Mouse (Mus musculus): ENCODE results near the gene Card11. TPM values are rescaled to one million over a fixed set of nuclear protein-coding genes. Genes with fewer than 3 reads are reported as not detected.

The Card11 gene
- total RNA-seq, 2 experiments from 2014 or later = 0.27 to 0.36 TPM

DNA sequence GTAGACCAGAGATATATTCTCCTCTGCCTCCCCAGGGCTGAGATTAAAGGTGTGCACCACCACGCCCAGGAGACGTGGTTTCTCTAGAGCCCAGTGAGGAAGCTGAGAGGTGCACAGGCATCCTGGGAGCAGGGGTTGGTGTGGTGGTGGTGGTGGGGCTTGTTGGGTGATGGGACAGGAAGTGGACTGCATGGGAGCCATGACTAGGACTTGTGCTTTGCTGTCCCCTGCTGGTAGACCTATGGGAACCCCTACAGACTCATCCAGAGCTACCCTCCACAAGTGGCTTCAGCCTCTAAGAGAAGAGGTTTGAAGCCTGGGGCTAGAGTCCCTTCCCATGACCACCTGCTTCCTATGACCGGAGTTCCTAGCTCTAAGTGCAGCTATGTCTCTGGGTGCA lies 142.0 kb downstream of the Card11 start:
- DNase-seq (ENCODE audit: low spot score in 2 of 2) = no peak
- intact Hi-C loops (cut with DNase I) = no loop called here

DNA sequence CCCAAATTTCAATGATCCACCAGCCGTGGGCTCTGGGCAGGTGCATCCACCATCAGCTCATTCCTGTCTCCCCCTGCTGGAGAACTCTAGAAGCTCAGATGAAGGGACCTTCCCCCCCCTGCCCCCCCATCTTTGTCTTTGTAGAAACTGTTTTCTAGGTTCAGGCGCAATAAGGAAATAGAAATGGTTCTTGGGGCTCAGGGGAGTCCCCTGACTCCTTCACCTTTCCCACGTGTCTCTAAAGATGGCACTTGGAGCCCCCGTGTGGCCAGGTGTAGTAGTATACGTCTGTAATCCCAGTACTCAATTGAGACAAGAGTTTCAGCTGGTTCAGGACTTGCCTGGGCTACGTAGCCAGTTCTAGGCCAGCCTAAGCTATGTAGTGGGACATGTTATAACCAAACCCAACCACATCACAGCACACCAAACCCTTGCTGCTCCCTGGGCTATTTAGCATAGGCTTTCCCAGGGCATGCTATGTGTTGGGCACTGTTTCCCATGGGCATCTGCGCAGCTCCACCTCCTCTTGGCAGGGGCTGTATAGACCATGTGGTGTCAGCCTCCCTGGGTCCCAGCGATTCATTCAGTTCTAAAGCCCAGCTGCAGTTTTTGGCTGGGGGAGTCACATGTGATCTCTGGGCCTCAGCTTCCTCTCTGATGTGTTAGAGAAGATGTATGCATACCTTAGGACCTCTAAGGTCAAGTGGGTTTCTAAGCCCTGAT lies 142.8 kb downstream of the Card11 start:
- DNase-seq (ENCODE audit: low spot score in 2 of 2) = no peak

DNA sequence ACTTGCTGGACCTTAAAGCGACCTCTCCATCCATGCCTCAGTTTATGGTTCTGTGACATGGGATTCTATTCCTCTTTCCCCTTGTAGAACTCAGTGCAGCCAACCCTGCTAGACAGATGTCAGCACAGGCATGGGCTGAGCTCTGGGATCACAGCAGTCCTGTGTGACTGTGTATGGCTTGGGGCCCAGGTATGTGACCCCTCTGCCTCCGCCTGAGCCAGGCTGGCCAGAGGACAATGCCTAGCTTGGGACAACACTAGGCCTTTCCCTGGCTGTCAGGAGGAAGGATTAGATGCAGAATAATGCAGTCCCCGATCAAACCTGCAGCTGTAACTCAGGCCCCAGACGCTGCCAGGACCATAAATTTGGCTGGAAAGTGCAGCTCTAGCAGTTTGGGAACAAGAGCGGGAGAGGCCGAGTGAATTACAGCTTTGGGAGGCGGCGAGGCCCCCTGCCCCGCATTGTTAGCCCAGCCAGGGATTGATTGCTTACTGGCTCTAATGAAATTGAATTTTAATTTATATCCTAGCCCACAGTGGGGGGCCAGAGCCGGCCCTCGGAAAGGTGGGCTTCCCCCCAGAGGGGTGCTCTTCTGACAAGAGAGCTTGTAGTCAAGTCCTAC lies 144.4 kb downstream of the Card11 start:
- no peak for DNase-seq (ENCODE audit: low spot score in 2 of 2)
- intact Hi-C loops (cut with DNase I) = no loop called here

More for the DNA sequence above, 142.8 kb downstream of the Card11 start:
- intact Hi-C loops (cut with DNase I) = no loop called here

DNA sequence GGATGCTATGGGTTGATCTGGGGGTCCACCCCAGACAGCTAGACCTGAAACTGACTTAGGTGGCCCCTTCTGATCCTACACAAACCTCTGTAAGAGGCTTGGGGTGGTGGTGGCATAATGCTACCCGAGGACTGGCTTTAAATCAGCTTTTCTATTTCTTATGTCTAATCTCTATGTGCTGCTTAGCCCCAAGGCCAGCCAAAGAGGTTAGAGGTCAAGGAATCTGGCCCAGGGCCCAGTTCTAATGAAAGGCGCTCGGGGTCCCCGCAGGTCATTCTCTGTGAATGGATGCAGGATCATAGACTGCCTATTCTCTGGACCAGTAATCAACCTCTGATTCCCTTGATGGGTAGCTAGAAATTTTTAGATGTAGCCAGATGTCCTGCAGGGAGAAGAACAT lies 145.7 kb downstream of the Card11 start:
- intact Hi-C loops (cut with DNase I) = no loop called here
- no peak for DNase-seq (ENCODE audit: low spot score in 2 of 2)

DNA sequence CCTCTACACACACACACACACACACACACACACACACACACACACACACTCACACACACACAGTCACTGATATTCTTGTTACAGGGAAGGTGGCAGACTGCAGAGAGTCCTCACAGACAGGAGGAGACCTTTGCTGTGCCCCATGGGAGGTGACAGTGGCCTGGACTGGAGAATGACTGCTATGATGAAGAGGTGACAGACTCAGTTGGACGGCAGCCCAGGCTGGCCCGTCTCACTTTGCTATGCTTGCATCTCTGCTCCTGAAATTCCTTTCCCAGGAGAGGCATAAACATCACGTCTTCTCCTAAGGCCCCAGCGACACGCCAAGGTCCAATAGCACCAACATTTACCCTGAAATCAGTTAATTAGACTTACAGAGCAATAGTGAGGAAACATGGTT lies 146.7 kb downstream of the Card11 start:
- intact Hi-C loops (cut with DNase I) = no loop called here
- no peak for DNase-seq (ENCODE audit: low spot score in 2 of 2)

DNA sequence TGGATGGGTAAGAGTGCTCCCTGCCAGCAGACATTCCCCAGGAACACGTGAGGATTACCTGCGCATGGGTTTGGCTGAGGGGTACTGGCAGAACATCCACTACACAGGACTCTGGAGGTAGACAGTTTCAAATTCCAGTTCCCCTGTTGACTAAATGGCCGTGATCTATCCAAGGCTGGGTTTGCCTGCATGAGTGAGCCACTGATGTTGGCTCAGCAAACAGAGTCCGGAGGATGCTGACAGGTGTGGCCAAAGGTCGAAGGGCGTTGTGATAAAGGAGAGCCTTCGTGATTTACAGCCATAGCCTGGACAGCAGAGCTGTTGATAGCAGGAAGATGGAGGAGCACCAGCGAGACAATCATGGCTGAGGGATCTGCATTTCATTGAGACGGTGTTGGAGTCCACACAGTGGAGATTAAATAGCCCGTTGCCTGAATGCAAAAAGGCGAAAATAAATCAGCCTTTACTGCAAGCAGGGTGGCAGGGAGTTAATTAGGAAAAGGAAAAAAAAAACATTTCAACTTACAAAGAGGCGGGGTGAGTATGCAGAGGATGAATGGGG lies 147.9 kb downstream of the Card11 start:
- no peak for DNase-seq (ENCODE audit: low spot score in 2 of 2)
- intact Hi-C loops (cut with DNase I) = no loop called here

DNA sequence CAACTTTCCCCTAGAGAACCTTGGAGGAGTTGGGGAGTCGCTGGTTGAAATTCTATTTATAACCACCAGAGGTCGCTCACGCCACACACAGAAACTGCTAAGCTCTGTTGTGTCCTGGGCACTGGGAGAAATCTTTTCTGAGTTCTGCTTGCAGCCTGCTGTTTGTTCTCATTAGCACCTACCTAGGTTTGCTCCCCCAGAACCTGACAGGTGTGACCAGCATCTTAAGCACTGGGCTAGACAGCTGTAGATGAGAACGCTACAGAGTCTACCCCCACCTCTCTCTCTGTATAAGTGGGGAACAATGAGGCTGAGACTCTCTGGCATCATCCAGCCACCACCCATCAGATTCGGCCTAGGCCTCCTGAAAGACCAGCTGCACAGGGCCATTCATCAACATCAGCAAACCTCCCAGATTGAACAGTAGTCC lies 153.1 kb downstream of the Card11 start:
- DNase-seq (ENCODE audit: low spot score in 2 of 2) = peak; percentile 28 to 42
- intact Hi-C loops (cut with DNase I) = loop anchor here (5.0 to 10.0 kb wide), 3 partner anchors 227 to 1597 kb away; no protein-coding TSS in a partner anchor

DNA sequence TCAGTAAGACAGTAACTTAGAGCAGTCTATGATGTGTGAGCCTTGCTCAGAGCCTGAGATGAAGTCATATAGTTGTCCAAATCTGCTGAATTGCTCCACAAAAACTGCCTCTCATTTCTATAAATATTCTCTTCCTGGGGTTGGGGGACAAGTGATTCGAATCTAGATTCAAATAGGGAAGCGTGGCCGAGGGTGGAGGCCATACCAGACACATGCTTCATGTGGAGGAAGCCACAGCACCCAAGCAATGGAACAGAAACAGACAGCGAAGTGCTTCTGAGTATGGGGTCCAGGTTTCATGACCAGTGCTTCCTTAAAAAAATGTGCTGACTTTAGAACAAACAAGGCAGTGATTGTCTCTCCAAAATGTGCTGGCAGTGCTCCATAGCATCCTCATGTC lies 158.4 kb downstream of the Card11 start:
- intact Hi-C loops (cut with DNase I) = loop anchor here (10.0 kb wide), 2 partner anchors 233 to 1603 kb away; no protein-coding TSS in a partner anchor
- no peak for DNase-seq (ENCODE audit: low spot score in 2 of 2)

DNA sequence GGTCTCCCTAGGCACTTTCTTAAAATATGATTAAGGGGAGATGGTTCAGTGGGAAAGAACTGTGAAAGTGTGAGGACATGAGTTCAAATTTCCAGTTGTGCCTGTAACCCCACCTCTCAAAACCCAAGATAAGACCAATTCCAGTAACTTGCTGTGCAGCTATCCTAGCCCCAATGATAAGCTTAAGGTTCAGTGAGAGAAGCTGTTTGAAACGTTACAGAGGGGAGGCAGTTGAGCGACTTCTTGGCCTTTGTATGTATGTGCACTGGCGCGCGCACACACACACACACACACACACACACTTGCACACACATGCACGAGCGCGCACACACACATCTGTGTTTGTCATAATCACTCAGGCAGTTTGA lies 169.3 kb downstream of the Card11 start:
- DNase-seq (ENCODE audit: low spot score in 2 of 2) = no peak
- intact Hi-C loops (cut with DNase I) = no loop called here

DNA sequence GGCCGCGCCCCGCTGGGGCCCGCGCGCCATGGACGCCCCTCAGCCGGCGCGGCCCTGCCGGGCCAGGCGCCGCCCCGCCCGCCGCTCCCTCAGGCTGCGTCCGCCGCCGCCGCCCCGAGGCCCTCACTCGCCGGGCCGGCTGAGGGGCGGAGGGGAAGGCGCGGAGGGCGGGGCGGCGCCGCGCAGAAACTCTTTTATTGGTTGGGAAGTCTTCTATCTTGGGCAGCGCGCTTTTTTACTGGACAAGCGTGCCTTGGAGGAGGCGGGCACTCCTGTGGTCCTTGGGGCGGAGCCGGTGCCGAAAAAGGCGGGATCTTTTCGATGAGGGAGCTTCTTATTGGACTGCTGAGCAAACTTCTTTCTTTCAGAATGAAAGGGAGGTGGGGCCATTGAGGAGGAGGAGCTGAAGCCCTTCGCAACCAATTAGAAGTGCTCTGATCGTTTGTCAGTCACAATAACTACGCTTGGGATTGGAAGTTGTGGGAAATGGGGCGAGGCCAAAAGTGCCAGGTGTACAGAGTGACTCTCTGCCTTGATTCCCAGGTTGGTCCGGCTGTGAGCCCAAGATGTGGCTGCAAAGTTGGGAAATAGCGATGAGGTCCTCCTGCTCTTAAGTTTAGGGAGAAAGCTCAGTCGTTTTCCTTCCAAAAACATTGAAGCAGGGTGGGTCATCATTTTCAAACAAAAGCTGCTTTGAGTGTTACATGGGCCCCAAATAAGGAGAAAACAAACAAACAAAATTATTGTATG lies 169.9 kb downstream of the Card11 start, which contains the start of gene Gna12:
Gene Gna12, minus strand, starts transcription at position 118 of the 750 bp plus-strand sequence.
- intact Hi-C loops (cut with DNase I) = no loop called here
- peak; percentile 97 for DNase-seq (ENCODE audit: low spot score in 2 of 2)

DNA sequence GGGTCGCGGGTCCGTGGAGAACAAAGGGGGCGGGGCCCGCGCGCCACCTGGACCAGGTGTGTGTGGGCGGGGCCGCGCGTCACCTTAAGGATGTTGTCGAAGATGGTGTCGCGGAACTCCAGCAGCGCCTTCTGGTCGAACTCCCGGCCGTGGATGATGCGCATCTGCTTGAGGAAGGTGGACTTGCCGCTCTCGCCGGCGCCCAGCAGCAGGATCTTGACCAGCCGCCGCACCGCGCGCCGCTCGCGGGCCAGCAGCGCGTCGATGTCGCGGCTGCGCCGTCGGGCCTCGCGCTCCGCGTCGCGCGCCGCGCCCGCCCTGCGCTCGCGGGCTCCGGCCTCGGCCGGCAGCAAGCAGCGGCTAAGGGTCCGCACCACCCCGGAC lies 170.5 kb downstream of the Card11 start:
- peak in 1 of 2 experiments; percentile 44 for DNase-seq (ENCODE audit: low spot score in 2 of 2)
- intact Hi-C loops (cut with DNase I) = loop anchor here (5.0 kb wide), 2 partner anchors 38 to 1987 kb away; partner anchors contain the start of gene Tnrc18

DNA sequence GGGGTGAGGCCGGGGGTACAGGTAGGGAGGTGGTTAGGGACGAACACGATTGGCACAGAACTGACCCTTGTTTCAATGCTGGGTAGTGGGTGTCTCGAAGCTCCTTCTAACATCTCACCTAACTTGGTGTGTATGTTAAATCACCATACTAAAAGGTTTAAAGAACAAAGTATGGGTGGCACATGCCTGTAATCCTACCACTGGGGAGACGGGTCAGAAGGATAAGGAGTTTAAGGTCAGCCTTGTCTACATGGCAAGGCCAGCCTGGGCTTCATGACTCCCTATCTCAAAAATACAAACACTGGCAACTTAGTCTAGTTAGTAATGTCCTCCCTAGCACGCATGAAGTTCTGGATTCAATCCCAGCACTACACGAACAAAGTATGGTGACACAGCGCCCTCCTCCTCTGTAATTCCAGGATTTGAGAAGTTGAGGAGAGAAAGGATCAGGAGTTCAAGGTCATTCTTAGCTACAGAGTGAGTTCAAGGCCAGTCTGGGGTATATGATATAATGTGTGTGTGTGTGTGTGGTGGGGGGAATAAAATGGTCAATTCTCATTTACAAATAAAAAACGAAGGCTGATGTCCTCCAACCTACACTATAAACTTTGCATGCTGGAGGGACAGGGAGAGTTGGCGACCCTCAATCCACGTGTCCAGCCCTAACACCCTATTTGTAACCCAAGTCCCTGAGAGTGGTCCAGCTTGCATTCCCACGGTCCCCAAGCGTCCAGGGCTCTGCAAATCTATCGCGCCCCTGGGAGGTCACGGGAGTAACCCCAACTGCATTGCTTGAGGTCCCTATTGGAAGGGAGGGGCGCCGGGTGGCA lies 171.1 kb downstream of the Card11 start:
- intact Hi-C loops (cut with DNase I) = loop anchor here (5.0 kb wide), 2 partner anchors 37 to 1988 kb away; partner anchors contain the start of gene Tnrc18
- DNase-seq (ENCODE audit: low spot score in 2 of 2) = no peak

DNA sequence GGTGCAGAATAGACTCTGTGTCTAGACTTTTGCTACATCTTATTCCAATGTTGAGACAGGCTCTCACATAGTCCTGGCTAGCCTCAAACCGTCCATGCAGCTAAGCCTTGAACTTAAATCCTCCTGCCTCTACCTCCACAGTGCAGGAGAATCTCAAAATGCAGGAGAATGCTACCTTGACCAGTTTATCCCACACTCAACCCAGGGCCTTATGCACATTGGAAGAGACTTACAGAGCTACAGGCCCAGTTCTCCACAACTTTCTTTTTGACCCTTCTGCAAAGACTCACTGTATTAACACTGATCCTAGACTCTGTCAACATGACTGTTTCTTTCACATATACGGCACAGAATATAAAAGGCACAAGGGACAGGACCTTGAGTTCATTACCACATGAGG lies 172.0 kb downstream of the Card11 start:
- intact Hi-C loops (cut with DNase I) = loop anchor here (5.0 kb wide), 2 partner anchors 36 to 1989 kb away; partner anchors contain the start of gene Tnrc18
- no peak for DNase-seq (ENCODE audit: low spot score in 2 of 2)

DNA sequence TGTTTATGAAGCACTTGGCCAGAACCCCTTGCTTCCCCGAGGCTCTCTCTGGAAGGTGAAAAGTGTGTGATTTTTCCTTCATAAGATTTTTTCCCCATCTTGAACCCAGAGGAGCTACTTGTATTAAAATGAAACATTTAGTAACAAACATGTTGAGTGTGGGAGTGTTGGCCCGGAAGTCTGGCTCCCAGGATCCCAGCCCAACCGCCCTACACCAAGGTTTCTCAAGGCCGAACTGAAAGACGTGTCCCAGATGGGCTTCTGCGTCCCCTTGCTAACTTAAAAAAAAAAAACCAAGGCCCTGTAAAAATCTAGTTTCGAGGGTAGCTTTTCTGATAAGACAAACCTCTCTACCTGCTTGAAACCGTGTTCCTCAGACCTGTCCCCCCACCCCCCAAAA lies 172.5 kb downstream of the Card11 start:
- intact Hi-C loops (cut with DNase I) = loop anchor here (5.0 kb wide), 2 partner anchors 36 to 1989 kb away; partner anchors contain the start of gene Tnrc18
- no peak for DNase-seq (ENCODE audit: low spot score in 2 of 2)

DNA sequence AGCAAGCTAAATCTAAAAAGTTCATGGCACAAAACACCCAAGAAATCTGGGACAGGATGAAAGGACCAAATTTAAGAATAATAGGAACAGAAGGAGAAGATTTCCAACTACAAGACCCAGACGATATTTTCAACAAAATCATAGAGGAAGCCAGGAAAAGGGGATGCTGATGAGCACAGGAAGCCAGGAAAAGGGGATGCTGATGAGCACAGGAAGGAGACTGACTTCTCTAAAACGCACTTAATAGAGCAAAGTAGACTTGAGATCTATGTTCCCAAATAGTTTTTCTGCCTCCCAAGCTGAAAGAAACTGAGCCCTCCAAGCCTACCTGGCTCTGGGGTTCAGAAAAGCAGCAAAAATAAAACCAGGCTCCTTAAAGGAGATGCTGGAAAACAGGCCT lies 173.0 kb downstream of the Card11 start:
- intact Hi-C loops (cut with DNase I) = loop anchor here (5.0 kb wide), 2 partner anchors 35 to 1990 kb away; partner anchors contain the start of gene Tnrc18
- DNase-seq (ENCODE audit: low spot score in 2 of 2) = no peak

DNA sequence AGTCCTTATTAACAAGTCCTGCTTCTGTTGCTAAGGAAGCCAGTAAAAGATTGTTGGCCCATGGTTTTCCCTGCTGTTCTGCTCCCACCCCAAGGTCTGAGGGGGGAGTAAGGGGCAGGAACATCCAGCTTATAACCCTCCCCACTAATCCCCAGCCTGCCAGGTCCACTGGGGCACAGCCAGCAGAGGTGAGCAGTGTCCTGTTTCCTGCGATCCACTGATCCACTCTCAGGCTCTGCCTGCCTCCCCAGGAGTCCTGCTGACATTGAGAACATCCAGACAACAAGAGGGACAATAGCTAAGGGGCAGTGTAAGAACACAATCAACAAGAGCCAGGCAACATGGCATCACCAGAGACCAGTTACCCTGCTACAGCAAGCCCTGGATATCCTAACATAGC lies 173.6 kb downstream of the Card11 start:
- intact Hi-C loops (cut with DNase I) = loop anchor here (5.0 kb wide), 2 partner anchors 34 to 1991 kb away; partner anchors contain the start of gene Tnrc18
- no peak for DNase-seq (ENCODE audit: low spot score in 2 of 2)

DNA sequence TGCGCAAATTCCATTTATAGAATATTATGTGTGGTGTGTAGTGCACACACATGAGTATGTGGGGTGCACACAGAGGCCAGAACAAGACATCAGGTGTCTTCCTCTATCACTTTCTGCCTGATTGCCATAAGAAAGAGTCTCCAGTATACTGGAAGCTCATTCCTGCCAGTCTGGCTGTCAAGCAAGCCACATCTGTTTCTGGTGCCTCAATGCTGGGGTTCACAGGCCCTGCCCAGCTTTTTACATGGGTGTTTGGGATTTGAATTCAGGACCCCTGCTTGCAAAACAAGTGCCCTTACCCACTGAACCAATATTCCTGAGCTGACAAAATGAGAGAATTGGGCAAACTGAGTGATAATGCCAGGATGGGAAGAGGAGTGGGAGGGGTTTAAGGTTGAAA lies 174.3 kb downstream of the Card11 start:
- intact Hi-C loops (cut with DNase I) = loop anchor here (5.0 kb wide), 2 partner anchors 34 to 1991 kb away; partner anchors contain the start of gene Tnrc18
- no peak for DNase-seq (ENCODE audit: low spot score in 2 of 2)

DNA sequence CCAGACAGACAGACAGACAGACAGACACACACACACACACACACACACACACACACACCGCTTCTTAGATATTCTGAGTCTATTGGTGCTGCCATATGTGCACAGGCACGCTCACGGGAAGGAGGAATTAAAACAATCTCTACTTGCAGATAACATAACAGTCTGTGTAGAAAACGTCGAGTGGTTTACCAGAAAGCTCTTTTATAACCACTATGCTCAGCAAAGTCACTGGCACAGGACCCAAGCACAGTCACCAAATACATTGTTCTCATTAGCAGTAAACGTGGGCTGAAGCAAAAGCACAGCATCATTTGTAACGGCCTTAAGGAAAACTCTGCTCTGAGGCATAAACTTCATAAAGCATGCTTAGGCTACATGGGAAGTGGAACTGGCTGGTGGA lies 176.3 kb downstream of the Card11 start:
- intact Hi-C loops (cut with DNase I) = no loop called here
- no peak for DNase-seq (ENCODE audit: low spot score in 2 of 2)

DNA sequence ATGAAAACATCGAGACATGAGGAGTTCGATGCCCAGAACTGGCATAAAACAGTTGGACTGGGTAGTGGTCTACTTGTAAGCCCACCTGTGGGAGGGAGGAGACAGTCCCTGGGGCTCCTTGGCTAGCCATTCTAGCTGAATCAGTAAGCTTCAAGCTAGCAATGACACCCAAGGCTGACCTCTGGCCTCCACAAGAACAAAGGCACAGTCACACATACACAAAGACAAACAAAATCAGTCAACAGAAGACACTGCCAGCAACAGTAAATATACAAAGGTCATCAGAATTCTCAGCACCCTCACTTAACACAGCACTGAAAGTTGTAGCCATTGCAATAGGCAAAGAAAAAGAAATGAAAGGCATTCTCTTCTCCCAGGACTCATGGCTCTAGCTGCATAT lies 177.0 kb downstream of the Card11 start:
- intact Hi-C loops (cut with DNase I) = no loop called here
- DNase-seq (ENCODE audit: low spot score in 2 of 2) = no peak

Measured in left cerebral cortex, postnatal 36 days (tissue).